Mouse (Mus musculus): ENCODE measurements around the gene A630076J17Rik. TPM values are rescaled to one million over a fixed set of nuclear protein-coding genes. Genes with fewer than 3 reads are reported as not detected.

The A630076J17Rik gene
- total RNA-seq, 2 experiments from 2014 or later: not detected

GRCm38 (mm10) chr3:107207625-107208253 is 22.7 kb upstream of the A630076J17Rik start:
- Histone ChIP-seq H3K4me3 (no peak overlapping the region), H3K27ac (no peak overlapping the region)
- DNase-seq: no peak
- intact Hi-C loops (cut with DNase I): loop anchor here (2.0 kb wide), 2 partner anchors 67 to 263 kb away; no protein-coding TSS in a partner anchor
- TF ChIP-seq CTCF (IDR thresholded peaks at IDR 0.05): no peak

- intact Hi-C loops (cut with DNase I): no loop called here
- H3K4me3 ChIP-seq: no peak overlapping the region
- H3K27ac ChIP-seq: no peak overlapping the region
- DNase-seq: no peak
- TF ChIP-seq CTCF (IDR thresholded peaks at IDR 0.05): no peak
These were observed 15.8 kb upstream of the A630076J17Rik start for GRCm38 (mm10) chr3:107214606-107215005.

GRCm38 (mm10) chr3:107216400-107217100 is 13.9 kb upstream of the A630076J17Rik start:
- intact Hi-C loops (cut with DNase I): no loop called here
- no peak for TF ChIP-seq CTCF (IDR thresholded peaks at IDR 0.05)
- Histone ChIP-seq H3K27ac (no peak overlapping the region), H3K4me3 (no peak overlapping the region)
- DNase-seq: no peak

- intact Hi-C loops (cut with DNase I): no loop called here
- H3K27ac ChIP-seq: no peak overlapping the region
- DNase-seq: no peak
- TF ChIP-seq CTCF (IDR thresholded peaks at IDR 0.05): no peak
- no peak overlapping the region for H3K4me3 ChIP-seq
These were observed 13.3 kb upstream of the A630076J17Rik start for GRCm38 (mm10) chr3:107217101-107217480.

GRCm38 (mm10) chr3:107218572-107218971 is 11.8 kb upstream of the A630076J17Rik start:
- intact Hi-C loops (cut with DNase I): no loop called here
- H3K27ac ChIP-seq: no peak overlapping the region
- no peak for TF ChIP-seq CTCF (IDR thresholded peaks at IDR 0.05)
- no peak overlapping the region for H3K4me3 ChIP-seq
- no peak for DNase-seq

GRCm38 (mm10) chr3:107221608-107222007 is 8.8 kb upstream of the A630076J17Rik start, which contains the start of gene Cym:
Gene Cym (minus strand): TSS chr3:107221732.
- intact Hi-C loops (cut with DNase I): no loop called here
- no peak for DNase-seq
- Histone ChIP-seq H3K27ac (no peak within 1 kb of the TSS), H3K4me3 (no peak within 1 kb of the TSS)
- no peak for TF ChIP-seq CTCF (IDR thresholded peaks at IDR 0.05)

GRCm38 (mm10) chr3:107223230-107223629 is 7.2 kb upstream of the A630076J17Rik start:
- DNase-seq: no peak
- Histone ChIP-seq H3K27ac (no peak overlapping the region), H3K4me3 (no peak overlapping the region)
- intact Hi-C loops (cut with DNase I): no loop called here
- no peak for TF ChIP-seq CTCF (IDR thresholded peaks at IDR 0.05)

GRCm38 (mm10) chr3:107225820-107226219 is 4.6 kb upstream of the A630076J17Rik start:
- Histone ChIP-seq H3K4me3 (no peak overlapping the region), H3K27ac (peak overlapping the region; percentile 59)
- TF ChIP-seq CTCF (IDR thresholded peaks at IDR 0.05): no peak
- DNase-seq: no peak
- intact Hi-C loops (cut with DNase I): no loop called here

- no peak for TF ChIP-seq CTCF (IDR thresholded peaks at IDR 0.05)
- no peak overlapping the region for H3K4me3 ChIP-seq
- intact Hi-C loops (cut with DNase I): no loop called here
- no peak overlapping the region for H3K27ac ChIP-seq
- DNase-seq: no peak
These were observed 1.2 kb upstream of the A630076J17Rik start for GRCm38 (mm10) chr3:107229221-107229620.

GRCm38 (mm10) chr3:107229822-107230221 is 592 bp upstream of the A630076J17Rik start:
- no peak for TF ChIP-seq CTCF (IDR thresholded peaks at IDR 0.05)
- peak overlapping the region; percentile 55 for H3K27ac ChIP-seq
- H3K4me3 ChIP-seq: no peak overlapping the region
- intact Hi-C loops (cut with DNase I): loop anchor here (5.0 kb wide), 1 partner anchor 142 kb away; no protein-coding TSS in a partner anchor
- DNase-seq: no peak

GRCm38 (mm10) chr3:107231202-107231601 is 788 bp downstream of the A630076J17Rik start:
- intact Hi-C loops (cut with DNase I): loop anchor here (5.0 kb wide), 1 partner anchor 141 kb away; no protein-coding TSS in a partner anchor
- TF ChIP-seq CTCF (IDR thresholded peaks at IDR 0.05): no peak
- H3K27ac ChIP-seq: peak overlapping the region; percentile 9; the same call in 1 of the 2 replicates
- no peak overlapping the region for H3K4me3 ChIP-seq
- no peak for DNase-seq

GRCm38 (mm10) chr3:107233351-107233813 is 3.0 kb downstream of the A630076J17Rik start:
- peak overlapping the region; percentile 65 for H3K27ac ChIP-seq
- peak; percentile 92 for TF ChIP-seq CTCF (IDR thresholded peaks at IDR 0.05)
- DNase-seq: peak; percentile 80

GRCm38 (mm10) chr3:107233945-107234344 is 3.5 kb downstream of the A630076J17Rik start:
- no peak for DNase-seq
- no peak for TF ChIP-seq CTCF (IDR thresholded peaks at IDR 0.05)
- H3K27ac ChIP-seq: peak overlapping the region; percentile 65
- intact Hi-C loops (cut with DNase I): loop anchor here (1.0 to 5.0 kb wide), 3 partner anchors 40 to 233 kb away; no protein-coding TSS in a partner anchor
- no peak overlapping the region for H3K4me3 ChIP-seq

More at GRCm38 (mm10) chr3:107233351-107233813, 3.0 kb downstream of the A630076J17Rik start:
- no peak overlapping the region for H3K4me3 ChIP-seq
- intact Hi-C loops (cut with DNase I): loop anchor here (1.0 to 5.0 kb wide), 3 partner anchors 41 to 233 kb away; no protein-coding TSS in a partner anchor
